Mouse (Mus musculus) midbrain, embryonic 16.5 days (tissue): ENCODE results near the gene 1110004F10Rik. TPM values are rescaled to one million over a fixed set of nuclear protein-coding genes. Genes with fewer than 3 reads are reported as not detected.

ENCODE experiments used
- ATAC-seq: fragments of 200-750 bp; cut with Nextera tagmentation; 2 replicates; pipeline ENCODE4 v1.8.0; 2017; ENCODE audit warnings: moderate TSS enrichment
- H3K27ac ChIP-seq: fragments of 300-500 bp; sonication (generic); 2 replicates; pipeline ENCODE4 v1.5.1; 2014; ENCODE audit warnings: mild to moderate bottlenecking, low read length, mixed read lengths
- H3K27me3 ChIP-seq: fragments of 300-500 bp; sonication (generic); 2 replicates; pipeline ENCODE4 v1.6.1; 2014; ENCODE audit warnings: low read depth, low read length, mixed read lengths; ENCODE audit not compliant: control insufficient read depth, insufficient read depth
- H3K36me3 ChIP-seq: fragments of 300-500 bp; sonication (generic); 2 replicates; pipeline ENCODE4 v1.6.1; 2014; ENCODE audit warnings: mild to moderate bottlenecking, low read length, moderate library complexity, mixed read lengths; ENCODE audit not compliant: control insufficient read depth, insufficient read depth
- H3K4me1 ChIP-seq: fragments of 300-500 bp; sonication (generic); 2 replicates; pipeline ENCODE4 v1.6.1; 2014; ENCODE audit warnings: mild to moderate bottlenecking, low read length, mixed read lengths; ENCODE audit not compliant: control insufficient read depth, insufficient read depth
- H3K4me2 ChIP-seq: fragments of 300-500 bp; sonication (generic); 2 replicates; pipeline ENCODE4 v1.6.1; 2014; ENCODE audit warnings: mild to moderate bottlenecking, low read length, mixed read lengths
- H3K4me3 ChIP-seq: fragments of 300-500 bp; sonication (generic); 2 replicates; pipeline ENCODE4 v1.5.1; 2014; ENCODE audit warnings: low read depth, mild to moderate bottlenecking, low read length, moderate library complexity, mixed read lengths
- H3K9ac ChIP-seq: fragments of 300-500 bp; sonication (generic); 2 replicates; pipeline ENCODE4 v1.6.1; 2014; ENCODE audit warnings: low read depth, low read length, mixed read lengths
- H3K9me3 ChIP-seq: fragments of 300-500 bp; sonication (generic); replicated peaks from 2 replicates; pipeline ENCODE4 v1.6.1; 2014; ENCODE audit warnings: mild to moderate bottlenecking, low read length, mixed read lengths; ENCODE audit not compliant: control insufficient read depth, poor library complexity, severe bottlenecking
- WGBS: fragments of 180-500 bp; shearing (Covaris S2); extraction: QIAGEN DNeasy Blood & Tissue Kit; methylation state at CpG from one replicate; pipeline ENCODE4 v1.1.7; 2014; 5-methylcytosine and 5-hydroxymethylcytosine counted together
- polyA plus RNA-seq: library from polyadenylated mRNA; unstranded; fragments of >200 nt; fragmentation: Nextera tagmentation; extraction: Ambion mirVana; gene quantifications from 2 replicates; pipeline ENCODE4 v1.2.1, GENCODE M21; 2015

The 1110004F10Rik gene
- polyA plus RNA-seq, 1 experiment from 2014 or later: 363 TPM

DNA sequence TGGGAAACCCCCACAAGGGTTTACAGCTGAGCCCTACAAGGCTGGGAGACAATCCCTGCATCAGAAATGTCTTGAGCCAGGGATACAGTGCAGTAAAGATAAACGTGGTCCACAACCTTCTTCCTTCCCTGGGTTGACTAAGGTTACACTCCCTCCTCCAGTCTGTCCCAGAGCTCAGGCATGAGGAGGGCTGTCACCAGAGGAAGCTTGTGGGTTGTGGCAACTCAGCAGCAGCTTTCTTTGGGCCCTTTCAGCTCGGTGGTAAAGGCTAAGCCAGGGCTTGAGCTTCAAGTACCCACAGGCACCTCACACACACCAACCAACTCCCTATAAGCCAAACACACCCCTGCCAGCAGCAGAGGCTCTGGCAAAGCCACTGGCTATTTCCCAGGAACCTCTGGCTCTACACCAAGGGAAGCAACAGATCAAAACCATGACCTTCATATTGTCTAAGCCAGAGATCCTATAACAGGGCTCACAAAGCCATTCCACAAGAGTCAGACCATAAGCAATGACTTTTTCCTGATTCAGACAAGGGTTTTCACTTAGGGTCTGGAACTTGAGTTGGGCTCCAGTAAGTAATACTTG lies 114.7 kb downstream of the 1110004F10Rik start:
- Histone ChIP-seq H3K4me2 (no peak overlapping the region), H3K27ac (no peak overlapping the region), H3K4me3 (no peak overlapping the region), H3K4me1 (no peaks in the 10 kb centered on the region), H3K9me3 (no peaks in the 10 kb centered on the region), H3K36me3 (peaks cover 5% of the 10 kb centered on the region; the same call in 1 of the 2 replicates), H3K27me3 (no peaks in the 10 kb centered on the region), H3K9ac (no peak overlapping the region)
- no peak for ATAC-seq
- 73% methylated on average over 2 of the region's 2 CpGs for WGBS

Other genes starting within 250 kb of the 1110004F10Rik start
- 47.2 and 50.9 TPM in 2 replicates for gene Sox6, start 601 bp upstream of the 1110004F10Rik start, polyA plus RNA-seq
- 0.93 and 1.0 TPM in 2 replicates for gene Gm4353, start 45.2 kb downstream of the 1110004F10Rik start, polyA plus RNA-seq